Mouse (Mus musculus): ENCODE measurements around the gene Gm37240.
"Not testable (repeated sequence)": the region's sequence is repeated elsewhere in the genome, so short reads cannot be mapped to it uniquely, and the experiment has no call there.

The Gm37240 gene

DNA sequence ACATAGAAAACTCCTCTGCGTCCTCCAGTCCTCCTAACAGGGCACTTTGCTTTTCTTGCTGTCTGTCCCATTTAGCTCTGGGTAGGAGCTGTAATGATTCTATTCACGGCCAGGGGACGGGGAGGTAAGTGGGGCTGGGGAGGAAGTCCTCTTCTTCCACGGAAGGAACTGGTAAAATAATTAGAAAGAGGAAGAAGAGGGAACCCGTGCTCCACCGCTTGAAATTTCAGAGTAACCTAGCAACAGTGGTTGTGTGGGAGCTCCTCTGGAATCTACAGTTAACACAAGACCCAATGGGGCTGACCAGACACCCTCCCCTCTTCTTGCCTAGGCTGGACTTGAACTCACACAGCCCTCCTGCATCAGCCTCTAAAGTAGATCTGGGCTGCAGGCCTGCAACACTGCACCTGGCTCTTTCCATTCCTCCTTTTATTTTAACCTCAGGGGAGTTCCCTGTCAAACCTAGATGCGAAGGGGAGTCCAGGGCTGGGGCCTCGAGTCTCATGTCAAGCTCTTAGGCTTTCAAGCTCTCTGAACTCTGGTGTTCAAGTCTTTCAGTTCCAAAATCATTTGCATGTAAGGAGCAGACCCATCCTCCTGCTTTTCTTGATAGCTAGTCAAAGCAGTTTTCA is 1201.5 kb downstream of the Gm37240 start:
- in situ Hi-C loops (cut with MboI, MseI) = no loop called here

DNA sequence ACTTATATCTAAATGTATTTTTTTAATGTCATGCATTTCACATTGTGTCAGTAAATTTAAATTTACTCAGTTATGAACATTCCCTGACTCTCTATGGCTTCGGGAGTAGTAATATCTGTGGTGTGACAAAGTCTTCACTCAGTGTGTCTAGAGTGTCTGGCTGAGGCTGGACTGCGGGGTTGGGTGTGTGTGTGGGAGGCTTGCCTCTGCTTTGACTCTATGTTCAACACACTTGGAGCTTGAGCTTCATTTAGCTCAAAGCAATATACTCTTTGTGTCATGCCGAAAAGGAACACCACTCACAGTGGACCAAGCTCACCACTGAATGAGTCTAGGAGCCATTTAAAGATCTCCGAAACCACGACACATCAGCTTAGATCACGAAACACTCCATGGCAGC is 1203.5 kb downstream of the Gm37240 start:
- in situ Hi-C loops (cut with MboI, MseI) = no loop called here

DNA sequence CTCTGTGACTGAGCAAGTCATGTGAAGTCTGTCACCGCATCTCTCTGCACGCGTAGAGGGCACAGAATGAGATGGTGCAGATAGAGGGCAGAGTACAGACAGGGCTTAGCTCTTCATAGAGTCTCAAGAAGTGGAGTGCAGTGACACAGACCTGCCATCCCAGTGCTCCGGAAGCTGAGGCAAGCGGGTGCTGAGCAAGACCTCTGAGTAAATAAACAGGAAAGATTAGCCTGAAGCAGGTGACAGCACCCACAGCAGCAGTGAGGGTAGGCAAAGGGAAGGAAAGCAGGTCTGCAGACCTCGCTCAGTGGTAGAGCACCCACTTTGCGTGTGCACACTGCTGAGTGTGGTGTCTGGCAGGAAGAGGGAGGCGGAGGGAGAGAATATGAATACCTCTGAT is 1205.6 kb downstream of the Gm37240 start:
- in situ Hi-C loops (cut with MboI, MseI) = no loop called here

DNA sequence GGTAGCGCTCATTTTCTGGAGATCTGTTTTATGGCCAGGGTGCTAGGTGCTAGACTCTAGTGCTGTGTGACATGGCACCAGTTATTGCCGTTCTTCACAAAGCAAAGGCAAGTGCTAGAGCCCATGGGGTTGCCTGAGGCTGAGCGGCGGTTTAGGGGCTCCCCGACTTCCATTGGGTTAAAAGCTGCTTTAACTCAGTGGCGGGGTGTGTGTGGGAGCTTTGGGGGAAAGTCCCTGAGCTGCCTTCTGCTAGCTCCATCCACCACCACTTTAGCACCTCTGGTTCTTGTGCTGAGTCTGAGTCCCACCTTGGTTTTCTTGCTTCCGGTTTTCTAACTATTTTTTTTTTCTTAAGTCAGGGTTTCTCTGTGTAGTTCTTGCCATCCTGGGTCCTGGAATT is 1207.3 kb downstream of the Gm37240 start:
- in situ Hi-C loops (cut with MboI, MseI) = no loop called here

DNA sequence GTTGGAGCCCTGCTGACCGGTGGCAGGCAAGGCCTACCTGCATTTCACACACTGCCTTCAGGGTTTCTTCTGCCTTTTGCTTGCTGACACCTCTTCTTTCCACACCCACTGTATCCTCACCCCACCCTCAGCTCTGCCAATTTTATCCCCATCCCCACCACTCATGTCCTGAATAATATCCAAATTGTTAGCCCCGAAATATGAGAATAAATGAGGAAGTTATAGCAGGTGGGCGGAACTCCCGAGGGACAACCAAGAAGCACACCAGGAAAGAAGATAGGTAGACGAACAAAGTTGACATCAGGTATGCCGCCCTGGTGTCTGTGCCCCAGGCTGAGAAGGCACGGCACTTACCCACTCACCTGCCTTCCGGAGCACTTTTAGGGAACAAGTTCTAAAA is 1207.8 kb downstream of the Gm37240 start:
- in situ Hi-C loops (cut with MboI, MseI) = no loop called here

DNA sequence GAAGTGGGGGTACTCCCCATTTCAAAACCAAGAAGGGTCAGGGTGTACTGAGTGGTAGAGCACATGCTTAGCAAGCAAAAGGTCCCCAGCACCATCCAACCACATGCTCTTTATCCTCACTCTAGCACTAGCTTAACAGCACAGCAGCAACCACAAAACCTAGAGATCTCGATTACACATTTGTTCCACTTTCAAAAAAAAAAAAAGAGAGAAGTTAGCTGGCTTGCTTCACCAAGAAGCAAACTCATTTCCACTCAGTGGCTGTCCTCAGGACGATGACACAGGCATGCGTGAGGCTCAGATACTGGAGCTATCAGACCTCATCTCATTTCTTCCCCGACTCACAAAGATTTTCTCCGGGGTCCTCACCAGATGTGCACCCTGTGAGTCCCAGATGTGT is 1208.4 kb downstream of the Gm37240 start:
- in situ Hi-C loops (cut with MboI, MseI) = no loop called here

DNA sequence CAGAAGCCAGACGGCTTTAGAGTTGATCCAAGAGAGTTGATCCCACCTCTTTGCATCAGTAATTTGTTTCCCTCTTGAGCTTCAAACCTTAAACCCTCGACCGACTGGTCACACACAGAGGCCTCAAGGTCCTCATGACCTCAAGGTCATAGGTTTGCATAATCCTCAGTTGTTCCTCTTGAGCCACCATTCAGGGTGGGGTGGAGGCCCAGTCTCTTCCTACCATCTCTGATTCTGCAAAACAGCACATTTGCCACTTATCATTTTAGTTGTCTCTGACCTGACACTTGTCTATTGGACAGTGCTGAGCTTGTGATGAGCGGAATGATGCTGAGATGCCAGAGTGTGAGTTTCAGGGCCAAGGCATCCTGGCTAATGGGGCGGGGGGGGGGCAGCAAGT is 1211.6 kb downstream of the Gm37240 start:
- in situ Hi-C loops (cut with MboI, MseI) = no loop called here

DNA sequence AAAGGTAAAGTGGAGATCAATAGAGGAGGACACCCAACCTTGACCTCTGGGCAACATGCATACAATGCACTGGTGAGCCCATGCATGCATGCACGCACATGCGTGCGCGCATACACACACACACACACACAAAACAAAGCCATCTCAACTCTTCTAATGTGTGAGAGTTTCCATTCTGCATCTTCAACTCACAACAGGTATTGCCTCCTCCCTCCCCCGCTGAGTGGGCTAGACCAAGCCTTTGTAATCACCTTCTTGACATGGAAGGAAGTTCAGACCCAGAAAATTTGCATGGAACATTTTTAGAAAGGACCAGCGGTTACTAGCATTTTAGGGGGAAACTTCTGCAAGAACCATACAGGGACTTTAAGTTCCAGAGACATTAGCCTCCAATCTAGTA is 1213.8 kb downstream of the Gm37240 start:
- in situ Hi-C loops (cut with MboI, MseI) = no loop called here

DNA sequence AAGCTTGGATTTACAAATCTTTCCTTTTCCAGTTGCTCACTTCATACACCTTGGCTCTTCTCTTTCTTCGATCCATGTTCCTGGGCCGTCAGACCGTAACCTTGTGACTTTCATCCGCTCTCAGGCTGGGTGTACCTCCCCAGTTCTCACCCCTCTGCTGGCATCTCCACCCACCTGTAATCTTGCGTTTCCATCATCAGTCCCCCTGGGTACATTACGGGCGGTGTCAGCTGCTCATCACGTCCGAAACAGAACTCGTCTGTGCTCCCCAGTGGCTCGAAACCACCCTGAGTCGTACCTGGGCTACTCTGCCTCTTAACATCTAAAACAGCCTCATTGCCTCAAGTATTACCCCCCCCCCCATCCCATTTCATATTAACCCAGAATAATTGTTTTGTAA is 1215.2 kb downstream of the Gm37240 start:
- in situ Hi-C loops (cut with MboI, MseI) = no loop called here

DNA sequence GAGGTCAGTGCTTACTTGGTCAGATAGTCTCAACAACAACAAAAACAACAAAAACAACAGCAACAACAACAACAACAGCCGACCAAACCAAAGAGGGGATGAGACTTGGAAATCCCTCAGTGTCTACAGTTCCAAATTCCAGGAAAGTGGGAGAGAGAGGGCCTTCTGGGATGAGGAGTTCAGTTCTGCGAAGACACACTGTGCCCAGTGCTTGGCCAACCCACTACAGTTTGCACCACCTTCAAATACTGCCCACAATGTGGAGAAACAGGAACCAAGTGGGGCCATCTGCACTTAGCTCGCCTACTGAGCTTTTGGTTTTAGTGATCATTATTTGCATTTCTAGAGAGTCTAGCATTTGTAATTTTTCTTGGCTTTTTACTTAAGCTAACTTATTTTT is 1218.4 kb downstream of the Gm37240 start:
- in situ Hi-C loops (cut with MboI, MseI) = no loop called here

DNA sequence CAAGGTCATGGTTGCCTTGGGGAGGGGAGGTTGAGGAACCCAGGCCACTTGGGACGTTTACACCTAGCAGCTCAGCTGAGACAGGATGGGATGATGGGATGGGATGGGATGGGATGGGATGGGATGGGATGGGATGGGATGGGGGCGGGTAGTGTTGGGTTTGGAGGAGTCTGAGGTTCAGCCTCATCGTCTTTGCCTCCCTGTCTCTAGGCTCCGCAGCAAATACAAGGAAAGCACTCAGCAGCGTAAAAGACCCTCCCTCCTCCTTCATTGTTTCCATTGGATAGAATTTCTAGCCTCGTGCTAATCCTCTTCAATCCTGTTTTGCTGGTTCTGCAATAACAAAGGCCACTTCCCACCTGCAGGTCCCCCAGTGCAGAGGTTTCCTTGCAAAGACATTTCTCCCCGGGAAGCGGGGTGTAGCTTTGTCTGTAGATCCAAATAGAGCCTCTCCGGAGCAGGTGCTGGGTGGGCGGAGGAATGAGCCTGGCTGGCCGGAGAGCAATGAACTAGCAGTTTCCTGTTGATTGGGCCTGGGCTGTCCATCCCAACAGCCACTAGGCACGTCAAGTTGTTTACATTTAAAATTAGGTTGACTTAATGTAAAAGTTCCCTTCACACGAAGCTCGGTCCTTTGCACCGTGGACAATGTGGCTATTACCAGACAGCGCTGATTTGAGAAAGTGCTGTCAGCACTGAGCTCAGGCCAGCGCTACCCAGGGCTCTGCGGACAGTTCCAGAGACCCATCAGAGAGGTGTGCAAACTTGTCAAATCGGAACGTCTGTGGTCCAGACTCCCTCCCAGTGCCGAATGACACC is 1221.9 kb downstream of the Gm37240 start:
- in situ Hi-C loops (cut with MboI, MseI) = no loop called here

DNA sequence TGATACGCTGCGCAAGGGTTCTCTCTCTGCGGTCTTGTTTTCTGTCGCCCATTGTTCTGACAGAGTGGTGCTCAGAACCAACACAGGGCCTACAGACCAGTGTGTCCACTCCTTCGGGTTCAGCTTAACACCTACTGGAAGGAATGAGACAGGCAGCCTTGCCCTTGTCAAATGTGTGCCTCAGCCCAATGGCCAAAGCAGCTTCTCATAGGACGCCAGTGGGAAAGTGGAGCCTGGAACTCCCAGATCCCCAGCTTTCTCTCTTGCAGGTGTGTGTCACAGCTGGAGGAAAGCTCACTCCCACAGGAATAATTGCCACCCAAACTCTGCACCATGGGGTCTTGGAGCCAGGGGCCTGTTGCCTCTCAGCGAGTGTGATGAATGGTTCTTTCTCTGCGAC is 1222.6 kb downstream of the Gm37240 start:
- in situ Hi-C loops (cut with MboI, MseI) = no loop called here

DNA sequence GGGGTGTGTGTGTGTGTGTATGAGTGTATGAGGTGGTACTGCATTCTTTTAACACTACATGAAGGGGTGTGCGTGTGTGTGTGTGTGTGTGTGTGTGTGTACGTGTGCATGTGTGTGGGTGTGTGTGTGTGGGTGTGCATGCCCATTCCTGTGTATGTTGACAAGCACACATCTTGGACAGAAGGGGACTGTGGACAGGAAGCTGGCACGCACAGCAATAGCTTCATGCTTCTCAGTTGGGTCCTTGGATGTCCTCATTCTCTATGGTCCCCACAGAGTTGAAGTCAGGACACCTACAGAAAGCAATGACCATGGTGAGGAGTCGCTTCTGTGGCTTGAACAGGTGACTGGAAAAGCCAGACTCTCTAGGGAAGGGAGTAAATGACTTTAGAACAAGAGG is 1223.5 kb downstream of the Gm37240 start:
- in situ Hi-C loops (cut with MboI, MseI) = no loop called here

DNA sequence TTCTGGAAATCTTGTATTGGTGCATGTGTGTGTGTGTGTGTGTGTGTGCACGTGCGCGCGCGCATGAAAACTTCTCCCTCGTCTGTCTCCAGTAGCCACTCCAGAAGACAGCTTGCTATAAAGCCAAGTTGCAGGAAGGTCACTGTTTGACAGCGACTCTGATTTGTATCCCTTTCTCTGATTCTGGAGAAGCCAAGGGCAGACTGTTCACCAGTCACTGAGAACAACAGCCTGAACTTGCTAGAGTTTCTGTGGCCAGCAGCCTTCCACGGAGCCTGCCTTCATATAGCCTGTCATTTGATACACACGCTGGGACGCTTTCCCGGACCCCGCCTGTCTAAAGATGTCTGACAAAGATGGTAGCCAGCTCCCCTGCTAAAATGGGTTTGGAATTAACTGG is 1224.2 kb downstream of the Gm37240 start:
- in situ Hi-C loops (cut with MboI, MseI) = no loop called here

DNA sequence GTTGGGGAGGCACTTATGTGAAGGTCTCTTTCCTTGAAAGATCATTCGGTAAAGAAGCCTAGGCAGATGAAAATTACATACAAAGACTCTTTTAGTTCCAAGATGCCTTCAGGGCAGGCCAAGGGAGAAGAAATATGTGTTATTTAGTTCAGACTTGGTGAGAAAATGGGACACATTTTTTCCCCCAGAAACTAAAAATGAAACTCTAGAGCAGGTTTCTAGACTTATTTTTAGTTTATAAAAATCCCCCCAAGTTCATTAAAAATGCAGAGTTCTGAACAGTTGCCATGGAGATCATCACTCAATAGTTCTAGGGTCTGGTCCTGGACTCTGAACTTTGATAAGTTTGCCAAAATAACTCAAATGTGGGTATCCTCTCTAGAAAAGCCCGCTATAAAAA is 1226.9 kb downstream of the Gm37240 start:
- in situ Hi-C loops (cut with MboI, MseI) = no loop called here

DNA sequence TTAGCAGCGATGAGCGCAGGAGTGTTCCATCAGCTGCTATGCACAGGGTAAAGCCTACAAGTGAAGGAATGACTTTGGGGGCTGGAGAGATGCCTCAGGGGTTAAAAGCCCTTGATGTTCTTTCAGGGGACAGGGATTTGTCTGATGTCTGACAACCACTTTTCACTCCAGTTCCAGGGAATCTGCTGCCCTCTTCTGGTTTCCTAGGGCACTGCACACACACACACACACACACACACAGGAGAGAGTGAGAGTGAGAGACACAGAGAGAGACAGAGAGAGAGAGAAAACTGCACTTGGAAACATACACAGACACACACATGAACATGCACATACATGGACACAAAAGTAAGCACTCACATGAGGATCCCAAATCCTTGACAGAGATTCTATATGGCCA is 1228.4 kb downstream of the Gm37240 start:
- in situ Hi-C loops (cut with MboI, MseI) = no loop called here

DNA sequence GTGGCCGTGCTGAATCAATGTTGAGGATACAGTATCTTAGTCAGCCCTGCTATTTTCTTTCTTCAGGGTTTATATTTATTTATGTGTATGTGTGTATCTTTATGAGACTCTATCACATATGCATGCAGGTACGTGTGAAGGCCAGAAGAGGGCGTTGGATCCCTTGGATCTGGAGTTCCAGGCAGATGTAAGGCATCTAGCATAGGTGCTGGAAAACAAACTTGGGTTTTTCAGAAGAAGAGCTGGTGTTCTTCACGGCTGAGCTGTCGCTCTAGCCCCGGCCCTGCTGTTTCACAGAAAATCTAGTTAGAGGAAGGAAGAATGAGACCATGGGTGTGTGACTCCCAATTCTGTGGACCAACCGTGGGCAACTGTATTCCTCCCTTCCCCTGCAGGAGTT is 1229.3 kb downstream of the Gm37240 start:
- in situ Hi-C loops (cut with MboI, MseI) = no loop called here

DNA sequence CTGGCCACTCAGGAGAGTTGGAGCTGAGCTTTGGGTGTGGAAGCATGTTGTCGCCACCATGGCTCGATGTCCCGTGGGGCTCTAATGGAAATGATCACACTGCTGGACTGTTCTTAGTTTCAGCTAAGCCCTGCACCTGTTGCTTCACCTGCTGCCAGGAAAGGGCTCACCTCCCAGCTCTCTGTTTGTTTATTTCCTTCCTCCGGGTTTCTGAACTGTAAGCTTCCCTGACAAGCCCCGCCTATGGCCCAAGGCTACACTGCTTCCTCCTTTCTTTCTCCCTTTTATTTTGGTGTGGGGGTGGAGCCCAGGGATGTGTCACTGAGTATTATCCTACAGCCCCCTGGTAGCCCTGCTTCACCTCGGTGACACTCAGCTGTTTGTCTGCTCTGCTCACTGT is 1230.1 kb downstream of the Gm37240 start:
- in situ Hi-C loops (cut with MboI, MseI) = no loop called here

DNA sequence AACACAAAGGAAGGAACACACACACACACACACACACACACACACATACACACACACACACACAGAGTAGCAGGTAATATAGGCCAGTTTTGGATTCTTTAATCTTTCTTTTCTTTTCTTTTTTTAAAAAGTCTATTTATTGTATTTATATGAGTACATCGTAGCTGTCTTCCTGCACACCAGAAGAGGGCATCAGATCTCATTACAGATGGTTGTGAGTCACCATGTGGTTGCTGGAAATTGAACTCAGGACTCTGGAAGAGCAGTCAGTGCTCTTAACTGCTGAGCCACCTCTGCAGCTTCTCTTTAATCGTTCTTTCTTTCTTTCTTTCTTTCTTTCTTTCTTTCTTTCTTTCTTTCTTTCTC is 1231.5 kb downstream of the Gm37240 start:
- in situ Hi-C loops (cut with MboI, MseI) = not testable (repeated sequence)

DNA sequence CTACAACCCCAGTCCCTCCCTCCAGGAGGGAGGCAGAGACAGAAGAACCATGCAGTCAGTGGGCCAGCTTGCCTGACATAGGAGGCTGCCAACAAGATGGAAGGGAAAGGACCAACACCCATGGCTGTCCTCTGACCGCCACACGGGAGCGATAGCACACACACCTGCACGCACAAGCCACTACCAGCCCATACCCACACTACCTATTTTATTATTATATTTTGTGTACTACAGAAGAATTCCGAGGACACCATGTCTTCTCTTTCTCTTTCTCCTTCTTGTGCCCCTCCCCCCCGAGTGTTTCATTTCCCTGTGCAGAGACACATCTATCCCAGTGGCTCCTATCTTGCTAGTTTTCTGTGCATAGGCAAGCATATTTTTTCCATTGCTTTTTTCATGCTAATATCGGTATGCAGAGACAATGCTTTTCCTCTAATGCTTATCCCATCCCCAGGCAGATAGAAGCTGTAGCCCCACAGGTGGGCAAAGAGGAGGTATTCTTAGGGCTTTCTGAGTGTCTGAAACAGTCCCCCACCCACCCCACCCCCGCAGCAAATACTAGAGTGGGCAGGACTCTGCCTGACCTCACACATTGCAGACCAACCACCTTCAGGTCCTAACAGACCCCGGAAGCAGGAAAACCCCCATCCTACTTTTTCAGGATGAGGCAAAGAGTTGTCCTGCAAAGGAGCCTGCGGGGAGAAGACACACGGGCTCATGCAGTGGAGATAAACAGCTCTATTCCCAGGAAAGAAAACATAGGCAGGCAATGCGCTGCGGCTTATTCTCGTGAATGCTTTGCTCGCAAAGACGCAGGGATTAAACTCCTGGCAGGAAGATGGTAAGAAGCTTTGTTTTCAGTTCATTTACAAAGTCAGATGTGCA is 1232.2 kb downstream of the Gm37240 start:
- in situ Hi-C loops (cut with MboI, MseI) = no loop called here

DNA sequence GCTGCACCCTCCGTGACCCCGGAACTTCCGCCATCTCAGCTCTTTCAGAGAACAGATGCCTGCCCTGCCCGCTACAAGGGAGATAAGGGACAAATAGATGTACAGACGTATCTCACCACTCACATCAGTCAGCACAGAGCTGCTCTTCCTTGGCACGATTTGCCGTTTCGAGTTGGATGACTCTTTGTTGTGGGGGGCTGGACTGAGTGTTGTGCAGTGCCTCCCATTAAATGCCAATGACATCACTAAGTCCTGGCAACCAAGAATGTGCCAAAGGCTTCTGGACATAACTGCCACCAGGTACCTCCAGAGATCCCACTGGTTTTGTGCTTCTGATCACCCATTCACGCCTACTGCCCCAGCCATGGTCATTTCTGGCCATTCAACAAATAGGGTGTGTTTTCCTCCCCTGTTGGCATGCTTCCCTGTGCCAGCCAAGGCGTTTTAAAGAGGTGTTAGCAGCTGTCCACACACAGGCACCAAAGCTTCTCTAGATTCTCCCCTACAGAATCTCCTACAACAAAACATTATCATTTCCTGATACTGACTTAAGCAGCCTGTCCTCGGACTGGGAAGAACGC is 1233.0 kb downstream of the Gm37240 start:
- in situ Hi-C loops (cut with MboI, MseI) = no loop called here

DNA sequence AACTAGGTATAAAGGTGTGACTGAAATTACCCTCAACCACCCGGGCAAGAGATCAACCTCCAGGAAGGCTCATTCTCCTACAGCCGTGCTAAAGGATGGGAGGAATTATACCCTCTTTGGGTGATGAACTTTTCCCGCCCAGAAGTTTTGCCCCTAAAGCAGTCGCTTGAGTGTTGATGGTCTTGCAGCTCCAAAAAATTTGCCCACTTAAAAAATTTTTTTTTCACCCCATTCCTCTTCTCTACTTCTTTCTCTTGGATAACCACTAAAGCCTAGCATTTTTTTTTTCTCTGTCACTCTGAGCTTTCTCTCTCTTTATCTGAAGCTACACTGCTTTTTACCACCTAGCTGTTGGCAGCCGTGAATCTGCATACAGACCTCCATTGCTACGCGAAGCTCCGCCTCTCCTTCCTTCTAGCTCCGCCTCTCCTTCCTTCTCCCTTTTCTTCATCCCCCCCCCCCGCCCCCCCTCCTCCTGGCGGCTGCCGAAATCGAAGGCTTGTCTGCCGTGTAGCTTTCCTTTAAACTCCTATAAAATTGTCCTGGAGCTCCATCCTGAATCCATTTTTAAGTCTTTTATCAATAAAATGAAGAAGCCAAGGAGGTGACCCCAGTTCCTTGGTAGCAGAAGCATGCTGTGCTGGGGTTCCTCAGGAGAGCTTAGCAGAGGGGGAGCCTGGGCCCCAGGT is 1233.6 kb downstream of the Gm37240 start:
- in situ Hi-C loops (cut with MboI, MseI) = no loop called here
